Comparison of ENCODE assay signal across 28 mouse cellular contexts in genomic region chr5:150629692-150630091, GRCm38 (mm10). TPM values are rescaled to one million over a fixed set of nuclear protein-coding genes. Genes with fewer than 3 reads are reported as not detected.
A peak's percentile ranks its signal among the peaks of the same experiment; 100 is the strongest.
DNase-seq lines count a peak whose midpoint lies in the region; ATAC-seq lines count a peak whose summit lies in the region.
"Had no signal": no experiment of that assay in that cellular context is flagged by ENCODE, and none has a peak within 500 bp of the region (broad histone marks: within the 10 kb centered on the region; RNA-seq: fewer than 3 reads in every experiment).

No protein-coding gene starts in this region.

- 88% methylated on average over 2 of the region's 2 CpGs for WGBS in heart, embryonic 10.5 days
- WGBS in midbrain, embryonic 11.5 days, result 92% methylated on average over 2 of the region's 2 CpGs
- 96% methylated on average over 2 of the region's 2 CpGs for WGBS in midbrain, embryonic 14.5 days
- 98% methylated on average over 2 of the region's 2 CpGs for WGBS in hindbrain, embryonic 14.5 days

- DNase-seq in heart, adult 11 months, result peak; percentile 78
- no peak for DNase-seq in heart, embryonic 10.5 days (ENCODE audit: low spot score)
- peak; percentile 51 for DNase-seq in midbrain, embryonic 11.5 days (ENCODE audit: low spot score, missing footprints)
- DNase-seq in midbrain, embryonic 14.5 days, result no peak
- DNase-seq in fat pad, adult 2 months (ENCODE audit: extremely low read depth, low read depth, low spot score), result peak; percentile 42
- DNase-seq in hindbrain, embryonic 14.5 days (ENCODE audit: low spot score), result no peak
- no peak for DNase-seq in spleen, adult 12 weeks (ENCODE audit: low spot score)
- DNase-seq: adrenal gland, postnatal 10 days; adrenal gland, postnatal 36 days; B cell, adult 2 months; cerebellum, adult 18-20 months; cerebellum, adult 9-10 months; cerebellum, postnatal 14 days; forebrain, postnatal 0 days; gastrocnemius, adult 2 months; gastrocnemius, postnatal 14 days; heart, postnatal 10 days; heart, postnatal 36 days had no signal

- no peaks in the 10 kb centered on the region for H3K4me1 ChIP-seq in heart, embryonic 10.5 days
- no peaks in the 10 kb centered on the region for H3K4me1 ChIP-seq in midbrain, embryonic 11.5 days (ENCODE audit: control insufficient read depth, insufficient read depth, low read length)
- no peaks in the 10 kb centered on the region for H3K4me1 ChIP-seq in midbrain, embryonic 14.5 days (ENCODE audit: control insufficient read depth, insufficient read depth, low read length)
- H3K4me1 ChIP-seq in hindbrain, embryonic 14.5 days (replicated peaks; ENCODE audit: control insufficient read depth, insufficient read depth, low read length), result no peaks in the 10 kb centered on the region
- H3K4me1 ChIP-seq: hindbrain, embryonic 10.5 days; hindbrain, embryonic 13.5 days had no signal

- no peaks in the 10 kb centered on the region for H3K9me3 ChIP-seq in heart, embryonic 10.5 days
- H3K9me3 ChIP-seq in midbrain, embryonic 11.5 days (ENCODE audit: control insufficient read depth, low read length), result no peaks in the 10 kb centered on the region
- no peaks in the 10 kb centered on the region for H3K9me3 ChIP-seq in midbrain, embryonic 14.5 days (ENCODE audit: control insufficient read depth, low read length)
- no peaks in the 10 kb centered on the region for H3K9me3 ChIP-seq in hindbrain, embryonic 14.5 days (ENCODE audit: control insufficient read depth, low read length)
- H3K9me3 ChIP-seq: G1E; heart, embryonic 12.5 days; heart, embryonic 15.5 days; hindbrain, embryonic 10.5 days; hindbrain, embryonic 13.5 days had no signal

- no peak overlapping the region for H3K27ac ChIP-seq in heart, embryonic 10.5 days
- H3K27ac ChIP-seq in midbrain, embryonic 11.5 days (ENCODE audit: low read depth, low read length), result no peak overlapping the region
- H3K27ac ChIP-seq in midbrain, embryonic 14.5 days (replicated peaks; ENCODE audit: low read depth, low read length), result no peak overlapping the region
- H3K27ac ChIP-seq in hindbrain, embryonic 14.5 days, result no peak overlapping the region
- H3K27ac ChIP-seq: gastrocnemius, adult 2 months; heart, embryonic 15.5 days; hindbrain, embryonic 10.5 days; hindbrain, embryonic 13.5 days; hindbrain, postnatal 0 days had no signal

- H3K36me3 ChIP-seq in heart, embryonic 10.5 days, result peaks cover 25% of the 10 kb centered on the region; the same call in 1 of the 2 replicates
- H3K36me3 ChIP-seq in midbrain, embryonic 11.5 days (ENCODE audit: control insufficient read depth, insufficient read depth, low read length), result no peaks in the 10 kb centered on the region
- no peaks in the 10 kb centered on the region for H3K36me3 ChIP-seq in midbrain, embryonic 14.5 days (ENCODE audit: control insufficient read depth, insufficient read depth, low read length)
- peaks cover 9% of the 10 kb centered on the region; the same call in 1 of the 2 replicates for H3K36me3 ChIP-seq in hindbrain, embryonic 14.5 days (replicated peaks; ENCODE audit: control insufficient read depth, insufficient read depth)

- no peak overlapping the region for H3K9ac ChIP-seq in midbrain, embryonic 11.5 days (ENCODE audit: low read length)
- H3K9ac ChIP-seq in midbrain, embryonic 14.5 days (replicated peaks; ENCODE audit: low read length), result no peak overlapping the region
- H3K9ac ChIP-seq in hindbrain, embryonic 14.5 days, result no peak overlapping the region
- H3K9ac ChIP-seq: forebrain, postnatal 0 days; heart, embryonic 12.5 days; heart, embryonic 15.5 days; hindbrain, embryonic 13.5 days had no signal

- no peak overlapping the region for H3K4me2 ChIP-seq in midbrain, embryonic 11.5 days
- H3K4me2 ChIP-seq in midbrain, embryonic 14.5 days (ENCODE audit: low read length), result no peak overlapping the region
- no peak overlapping the region for H3K4me2 ChIP-seq in hindbrain, embryonic 14.5 days (replicated peaks)
- H3K4me2 ChIP-seq: heart, embryonic 12.5 days; heart, embryonic 15.5 days; hindbrain, embryonic 13.5 days had no signal

- no peak for ATAC-seq in midbrain, embryonic 11.5 days (ENCODE audit: low FRiP score)
- no peak for ATAC-seq in midbrain, embryonic 14.5 days (ENCODE audit: low FRiP score, low TSS enrichment)
- no peak for ATAC-seq in hindbrain, embryonic 14.5 days (ENCODE audit: low FRiP score)
- ATAC-seq: forebrain, embryonic 14.5 days; forebrain, postnatal 0 days; hindbrain, postnatal 0 days; inflammation-experienced regulatory T-cells, adult 6 months; Patski had no signal

- no peaks in the 10 kb centered on the region for H3K27me3 ChIP-seq in heart, embryonic 10.5 days (ENCODE audit: insufficient read depth, poor library complexity, severe bottlenecking)
- H3K27me3 ChIP-seq in midbrain, embryonic 11.5 days (ENCODE audit: control insufficient read depth, insufficient read depth, low read length), result no peaks in the 10 kb centered on the region
- H3K27me3 ChIP-seq in midbrain, embryonic 14.5 days (ENCODE audit: control insufficient read depth, insufficient read depth, low read length), result no peaks in the 10 kb centered on the region
- H3K27me3 ChIP-seq in hindbrain, embryonic 14.5 days (ENCODE audit: control insufficient read depth, insufficient read depth, low read length), result no peaks in the 10 kb centered on the region
- H3K27me3 ChIP-seq: CH12.LX; heart, embryonic 12.5 days; heart, embryonic 15.5 days; hindbrain, embryonic 13.5 days; Patski had no signal

- no peak overlapping the region for H3K4me3 ChIP-seq in heart, embryonic 10.5 days
- no peak overlapping the region for H3K4me3 ChIP-seq in midbrain, embryonic 11.5 days (ENCODE audit: low read depth, low read length)
- H3K4me3 ChIP-seq in midbrain, embryonic 14.5 days (replicated peaks; ENCODE audit: low read depth, low read length), result no peak overlapping the region
- no peak overlapping the region for H3K4me3 ChIP-seq in hindbrain, embryonic 14.5 days (replicated peaks; ENCODE audit: low read length)
- H3K4me3 ChIP-seq: gastrocnemius, adult 2 months; heart, embryonic 12.5 days; heart, embryonic 15.5 days; hindbrain, embryonic 10.5 days; hindbrain, embryonic 13.5 days had no signal

RNA-seq across cellular contexts. Expression of gene N4bp2l1, which starts 32.7 kb away (rescaled TPM):
- 2.0 and 2.2 TPM in 2 replicates for polyA plus RNA-seq in heart, embryonic 10.5 days (2016; fragmentation: Nextera tagmentation; extraction: Ambion mirVana)
- polyA plus RNA-seq in midbrain, embryonic 11.5 days (2014; fragmentation: Nextera tagmentation; extraction: Ambion mirVana), result 2.8 and 3.5 TPM in 2 replicates
- polyA plus RNA-seq in midbrain, embryonic 14.5 days (2014; fragmentation: Nextera tagmentation; extraction: Ambion mirVana), result 12.9 and 17.2 TPM in 2 replicates
- polyA plus RNA-seq in hindbrain, embryonic 14.5 days (2014; fragmentation: Nextera tagmentation; extraction: Ambion mirVana), result 16.6 and 17.5 TPM in 2 replicates

RNA-seq across cellular contexts. Expression of gene N4bp2l2, which starts 36.3 kb away (rescaled TPM):
- 37.5 and 39.8 TPM in 2 replicates for polyA plus RNA-seq in heart, embryonic 10.5 days (2016; fragmentation: Nextera tagmentation; extraction: Ambion mirVana)
- polyA plus RNA-seq in midbrain, embryonic 11.5 days (2014; fragmentation: Nextera tagmentation; extraction: Ambion mirVana), result 40.5 and 42.1 TPM in 2 replicates
- 31.6 and 33.8 TPM in 2 replicates for polyA plus RNA-seq in midbrain, embryonic 14.5 days (2014; fragmentation: Nextera tagmentation; extraction: Ambion mirVana)
- polyA plus RNA-seq in hindbrain, embryonic 14.5 days (2014; fragmentation: Nextera tagmentation; extraction: Ambion mirVana), result 29.8 and 32.3 TPM in 2 replicates

RNA-seq across cellular contexts. Expression of gene Pds5b, which starts 43.8 kb away (rescaled TPM):
- polyA plus RNA-seq in heart, embryonic 10.5 days (2016; fragmentation: Nextera tagmentation; extraction: Ambion mirVana), result 25.1 and 26.8 TPM in 2 replicates
- polyA plus RNA-seq in midbrain, embryonic 11.5 days (2014; fragmentation: Nextera tagmentation; extraction: Ambion mirVana), result 48.9 and 49.3 TPM in 2 replicates
- 38.2 and 46.7 TPM in 2 replicates for polyA plus RNA-seq in midbrain, embryonic 14.5 days (2014; fragmentation: Nextera tagmentation; extraction: Ambion mirVana)
- polyA plus RNA-seq in hindbrain, embryonic 14.5 days (2014; fragmentation: Nextera tagmentation; extraction: Ambion mirVana), result 45.8 and 49.4 TPM in 2 replicates

Comparison
In these comparisons a context has a peak if more than half of its experiments do, and no peak if none do; other contexts are left out.
1. DNase-seq: peak in heart, adult 11 months (single experiment), midbrain, embryonic 11.5 days (single experiment) and fat pad, adult 2 months (single experiment); none in heart, embryonic 10.5 days (single experiment), midbrain, embryonic 14.5 days (single experiment), hindbrain, embryonic 14.5 days (single experiment) and spleen, adult 12 weeks (single experiment).